Mouse (Mus musculus): ENCODE data around the gene 2210408I21Rik. TPM values are rescaled to one million over a fixed set of nuclear protein-coding genes. Genes with fewer than 3 reads are reported as not detected.
"Not testable (repeated sequence)": the region's sequence is repeated elsewhere in the genome, so short reads cannot be mapped to it uniquely, and the experiment has no call there.

2210408I21Rik gene
- 10 to 100 TPM; 24.2 to 27.1 TPM for total RNA-seq (2021)
- long read RNA-seq, experiment 1, partial matches to known transcripts: 1 of 4 reads
- long read RNA-seq, experiment 1, other reads (novel, unspliced or antisense): 2 of 4 reads
- long read RNA-seq, experiment 2, partial matches to known transcripts: 3 of 4 reads
- long read RNA-seq, experiment 2, other reads (novel, unspliced or antisense): 0 of 4 reads

- intact Hi-C loops (cut with DNase I): loop anchor here (5.0 kb wide), 1 partner anchor 137 kb away; no protein-coding TSS in a partner anchor
- peak within 1 kb of the TSS; percentile 73 for H3K4me3 ChIP-seq
- H3K27ac ChIP-seq: peak within 1 kb of the TSS; percentile 88
- peak; percentile 86 to 89 for DNase-seq (ENCODE audit: extremely low spot score in 1 of 2, low spot score in 2 of 2)
- TF ChIP-seq CTCF (IDR thresholded peaks at IDR 0.05): no peak
Measured at GRCm38 (mm10) chr13:77134931-77135620, at the start of gene 2210408I21Rik, which contains the start of gene Slf1. TSS of gene 2210408I21Rik (plus strand) at chr13:77135540. TSS of gene Slf1 (minus strand) at chr13:77135473.

GRCm38 (mm10) chr13:77092876-77093275 is 42.5 kb upstream of the 2210408I21Rik start:
- H3K27ac ChIP-seq; DNase-seq (ENCODE audit: extremely low spot score in 1 of 2, low spot score in 2 of 2); intact Hi-C loops (cut with DNase I): not testable (repeated sequence)

GRCm38 (mm10) chr13:77107734-77108133 is 27.6 kb upstream of the 2210408I21Rik start:
- intact Hi-C loops (cut with DNase I): no loop called here
- Histone ChIP-seq H3K27ac (no peak overlapping the region), H3K4me3 (no peak overlapping the region)
- no peak for TF ChIP-seq CTCF (IDR thresholded peaks at IDR 0.05)
- no peak for DNase-seq (ENCODE audit: extremely low spot score in 1 of 2, low spot score in 2 of 2)

More at GRCm38 (mm10) chr13:77092876-77093275, 42.5 kb upstream of the 2210408I21Rik start:
- not testable (repeated sequence) for H3K4me3 ChIP-seq

GRCm38 (mm10) chr13:77118695-77119094 is 16.6 kb upstream of the 2210408I21Rik start:
- Histone ChIP-seq H3K4me3 (no peak overlapping the region), H3K27ac (no peak overlapping the region)
- intact Hi-C loops (cut with DNase I): no loop called here
- no peak for DNase-seq (ENCODE audit: extremely low spot score in 1 of 2, low spot score in 2 of 2)
- no peak for TF ChIP-seq CTCF (IDR thresholded peaks at IDR 0.05)

- intact Hi-C loops (cut with DNase I): no loop called here
- DNase-seq (ENCODE audit: extremely low spot score in 1 of 2, low spot score in 2 of 2): no peak
Measured at GRCm38 (mm10) chr13:77125159-77125558, 10.2 kb upstream of the 2210408I21Rik start.

GRCm38 (mm10) chr13:77128240-77128639 is 7.1 kb upstream of the 2210408I21Rik start:
- TF ChIP-seq CTCF (IDR thresholded peaks at IDR 0.05): no peak
- Histone ChIP-seq H3K4me3 (no peak overlapping the region), H3K27ac (no peak overlapping the region)
- intact Hi-C loops (cut with DNase I): no loop called here
- DNase-seq (ENCODE audit: extremely low spot score in 1 of 2, low spot score in 2 of 2): no peak

More at GRCm38 (mm10) chr13:77125159-77125558, 10.2 kb upstream of the 2210408I21Rik start:
- no peak overlapping the region for H3K4me3 ChIP-seq
- H3K27ac ChIP-seq: no peak overlapping the region
- no peak for TF ChIP-seq CTCF (IDR thresholded peaks at IDR 0.05)

- intact Hi-C loops (cut with DNase I): no loop called here
- H3K27ac ChIP-seq: no peak overlapping the region
- TF ChIP-seq CTCF (IDR thresholded peaks at IDR 0.05): no peak
- no peak for DNase-seq (ENCODE audit: extremely low spot score in 1 of 2, low spot score in 2 of 2)
- no peak overlapping the region for H3K4me3 ChIP-seq
Measured at GRCm38 (mm10) chr13:77131132-77131531, 4.2 kb upstream of the 2210408I21Rik start.

GRCm38 (mm10) chr13:77135621-77135981 is 261 bp downstream of the 2210408I21Rik start:
- TF ChIP-seq CTCF (IDR thresholded peaks at IDR 0.05): no peak
- intact Hi-C loops (cut with DNase I): loop anchor here (5.0 kb wide), 1 partner anchor 137 kb away; no protein-coding TSS in a partner anchor
- H3K27ac ChIP-seq: peak overlapping the region; percentile 88
- H3K4me3 ChIP-seq: peak overlapping the region; percentile 73
- DNase-seq (ENCODE audit: extremely low spot score in 1 of 2, low spot score in 2 of 2): no peak

- intact Hi-C loops (cut with DNase I): no loop called here
Measured at GRCm38 (mm10) chr13:77140890-77141289, 5.5 kb downstream of the 2210408I21Rik start.

GRCm38 (mm10) chr13:77177931-77178330 is 42.6 kb downstream of the 2210408I21Rik start:
- no peak for TF ChIP-seq CTCF (IDR thresholded peaks at IDR 0.05)
- intact Hi-C loops (cut with DNase I): no loop called here
- no peak overlapping the region for H3K27ac ChIP-seq
- DNase-seq (ENCODE audit: extremely low spot score in 1 of 2, low spot score in 2 of 2): no peak
- no peak overlapping the region for H3K4me3 ChIP-seq

More at GRCm38 (mm10) chr13:77140890-77141289, 5.5 kb downstream of the 2210408I21Rik start:
- no peak for DNase-seq (ENCODE audit: extremely low spot score in 1 of 2, low spot score in 2 of 2)
- TF ChIP-seq CTCF (IDR thresholded peaks at IDR 0.05): no peak
- Histone ChIP-seq H3K27ac (no peak overlapping the region), H3K4me3 (no peak overlapping the region)

- no peak overlapping the region for H3K4me3 ChIP-seq
- intact Hi-C loops (cut with DNase I): no loop called here
- DNase-seq (ENCODE audit: extremely low spot score in 1 of 2, low spot score in 2 of 2): no peak
- no peak overlapping the region for H3K27ac ChIP-seq
- no peak for TF ChIP-seq CTCF (IDR thresholded peaks at IDR 0.05)
Measured at GRCm38 (mm10) chr13:77190606-77191005, 55.3 kb downstream of the 2210408I21Rik start.

- DNase-seq (ENCODE audit: extremely low spot score in 1 of 2, low spot score in 2 of 2): no peak
- no peak for TF ChIP-seq CTCF (IDR thresholded peaks at IDR 0.05)
- intact Hi-C loops (cut with DNase I): no loop called here
- H3K27ac ChIP-seq: no peak overlapping the region
- H3K4me3 ChIP-seq: no peak overlapping the region
Measured at GRCm38 (mm10) chr13:77192201-77192600, 56.9 kb downstream of the 2210408I21Rik start.

Measured in left cerebral cortex, adult 2 months (tissue).